ENCODE assay signal across 9 mouse cellular contexts in the genomic region with DNA sequence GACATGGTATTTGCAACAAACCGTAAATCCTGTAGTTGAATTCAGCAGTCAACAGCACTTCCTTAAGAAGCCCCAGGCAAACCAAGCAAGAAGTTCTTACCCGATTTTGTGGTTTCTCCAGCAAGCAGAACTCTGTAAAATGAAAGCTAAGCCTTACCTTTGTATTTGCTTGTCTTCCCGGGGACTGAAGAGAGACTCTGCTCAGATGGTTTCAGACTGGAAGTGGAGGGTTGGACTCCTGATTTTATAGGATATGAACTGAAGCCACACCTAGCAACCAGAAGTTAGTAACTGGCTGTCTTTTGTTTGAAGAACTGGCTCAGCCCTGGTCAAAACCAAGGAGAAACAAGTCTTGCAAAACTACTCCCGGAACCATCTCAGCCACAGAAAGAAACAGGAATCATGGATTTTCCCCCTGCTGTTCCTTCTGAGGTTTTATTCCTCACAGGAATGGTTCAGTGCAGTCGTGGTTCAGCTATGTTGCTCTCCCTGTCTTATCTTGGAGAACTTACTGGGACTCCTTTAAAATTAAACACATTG. TPM values are rescaled to one million over a fixed set of nuclear protein-coding genes. Genes with fewer than 3 reads are reported as not detected.
DNase-seq lines count a peak whose midpoint lies in the region; ATAC-seq and TF ChIP-seq lines count a peak whose summit lies in the region.
"Had no signal": no experiment of that assay in that cellular context is flagged by ENCODE, and none has a peak within 500 bp of the region (broad histone marks: within the 10 kb centered on the region; RNA-seq: fewer than 3 reads in every experiment).

TSS of gene Anxa1 (minus strand) at position 490 of the 540 bp plus-strand sequence.

- no peak within 1 kb of the TSS for H3K4me3 ChIP-seq in hindbrain, postnatal 0 days (ENCODE audit: low read length)
- no peak within 1 kb of the TSS for H3K4me3 ChIP-seq in hindbrain, embryonic 16.5 days (ENCODE audit: low read length)
- peak within 1 kb of the TSS; percentile 30 for H3K4me3 ChIP-seq in embryonic facial prominence, embryonic 14.5 days (ENCODE audit: low read depth, low read length)
- H3K4me3 ChIP-seq in lung, embryonic 15.5 days: peak within 1 kb of the TSS; percentile 31
- H3K4me3 ChIP-seq in forebrain, embryonic 10.5 days: no peak within 1 kb of the TSS
- no peak within 1 kb of the TSS for H3K4me3 ChIP-seq in midbrain, embryonic 11.5 days (ENCODE audit: low read depth, low read length)

- WGBS in hindbrain, postnatal 0 days: 74% methylated on average over 5 of the region's 5 CpGs
- 73% methylated on average over 5 of the region's 5 CpGs for WGBS in hindbrain, embryonic 16.5 days
- WGBS in embryonic facial prominence, embryonic 14.5 days: 35% methylated on average over 5 of the region's 5 CpGs
- 44% methylated on average over 5 of the region's 5 CpGs for WGBS in lung, embryonic 15.5 days
- WGBS in forebrain, embryonic 10.5 days: 69% methylated on average over 5 of the region's 5 CpGs
- 75% methylated on average over 5 of the region's 5 CpGs for WGBS in midbrain, embryonic 11.5 days

- DNase-seq in hindbrain, postnatal 0 days (ENCODE audit: low spot score): no peak
- DNase-seq in embryonic facial prominence, embryonic 14.5 days (ENCODE audit: low spot score): peak; percentile 80
- DNase-seq in heart, postnatal 36 days: peak; percentile 52 to 56
- peak; percentile 45 to 62 for DNase-seq in urinary bladder, postnatal 36 days (ENCODE audit: low spot score in 2 of 2)
- no peak for DNase-seq in forebrain, embryonic 10.5 days (ENCODE audit: extremely low spot score, low spot score)
- DNase-seq in midbrain, embryonic 11.5 days (ENCODE audit: low spot score, missing footprints): no peak

- intact Hi-C loops in heart, postnatal 36 days (cut with DNase I): no loop called here

- no peak for TF ChIP-seq CTCF in hindbrain, postnatal 0 days (IDR thresholded peaks at IDR 0.05; ENCODE audit: low read depth)

- H3K4me1 ChIP-seq in hindbrain, postnatal 0 days (ENCODE audit: insufficient read depth, low read length): no peaks in the 10 kb centered on the region
- H3K4me1 ChIP-seq in hindbrain, embryonic 16.5 days (ENCODE audit: control insufficient read depth, insufficient read depth, low read depth, low read length): no peaks in the 10 kb centered on the region; the same call in 1 of the 2 replicates
- H3K4me1 ChIP-seq in embryonic facial prominence, embryonic 14.5 days (ENCODE audit: control insufficient read depth, insufficient read depth, low read length): peaks cover 8% of the 10 kb centered on the region; the same call in 1 of the 2 replicates
- H3K4me1 ChIP-seq in lung, embryonic 15.5 days: peaks cover 5% of the 10 kb centered on the region; the same call in 1 of the 2 replicates
- no peaks in the 10 kb centered on the region for H3K4me1 ChIP-seq in forebrain, embryonic 10.5 days
- H3K4me1 ChIP-seq in midbrain, embryonic 11.5 days (ENCODE audit: control insufficient read depth, insufficient read depth, low read length): no peaks in the 10 kb centered on the region

- no peak for ATAC-seq in hindbrain, postnatal 0 days
- ATAC-seq in hindbrain, embryonic 16.5 days: no peak
- peak; percentile 64 for ATAC-seq in embryonic facial prominence, embryonic 14.5 days (ENCODE audit: low read depth)
- ATAC-seq in lung, embryonic 15.5 days (ENCODE audit: borderline replicate concordance, extremely low read depth, low FRiP score, low TSS enrichment): no peak
- no peak for ATAC-seq in midbrain, embryonic 11.5 days (ENCODE audit: low FRiP score)

- no peak within 1 kb of the TSS for H3K9ac ChIP-seq in hindbrain, postnatal 0 days (replicated peaks; ENCODE audit: low read length)
- no peak within 1 kb of the TSS for H3K9ac ChIP-seq in hindbrain, embryonic 16.5 days (ENCODE audit: low read depth, low read length)
- H3K9ac ChIP-seq in embryonic facial prominence, embryonic 14.5 days (ENCODE audit: low read depth, low read length): peak within 1 kb of the TSS; percentile 48
- H3K9ac ChIP-seq in lung, embryonic 15.5 days: peak within 1 kb of the TSS; percentile 17; the same call in 1 of the 2 replicates
- H3K9ac ChIP-seq in midbrain, embryonic 11.5 days (ENCODE audit: low read length): no peak within 1 kb of the TSS

- no peaks in the 10 kb centered on the region for H3K27me3 ChIP-seq in hindbrain, postnatal 0 days (ENCODE audit: insufficient read depth, low read length)
- no peaks in the 10 kb centered on the region for H3K27me3 ChIP-seq in hindbrain, embryonic 16.5 days (replicated peaks; ENCODE audit: control insufficient read depth, insufficient read depth, low read length)
- no peaks in the 10 kb centered on the region for H3K27me3 ChIP-seq in embryonic facial prominence, embryonic 14.5 days (replicated peaks; ENCODE audit: control insufficient read depth, insufficient read depth, low read length)
- H3K27me3 ChIP-seq in lung, embryonic 15.5 days: no peaks in the 10 kb centered on the region
- no peaks in the 10 kb centered on the region for H3K27me3 ChIP-seq in forebrain, embryonic 10.5 days (ENCODE audit: poor library complexity, severe bottlenecking)
- no peaks in the 10 kb centered on the region for H3K27me3 ChIP-seq in midbrain, embryonic 11.5 days (ENCODE audit: control insufficient read depth, insufficient read depth, low read length)

- no peaks in the 10 kb centered on the region for H3K36me3 ChIP-seq in hindbrain, postnatal 0 days (ENCODE audit: insufficient read depth, low read length)
- no peaks in the 10 kb centered on the region for H3K36me3 ChIP-seq in hindbrain, embryonic 16.5 days (ENCODE audit: control insufficient read depth, insufficient read depth, low read length)
- no peaks in the 10 kb centered on the region for H3K36me3 ChIP-seq in embryonic facial prominence, embryonic 14.5 days (ENCODE audit: control insufficient read depth, insufficient read depth, low read length)
- H3K36me3 ChIP-seq in lung, embryonic 15.5 days: no peaks in the 10 kb centered on the region
- no peaks in the 10 kb centered on the region for H3K36me3 ChIP-seq in forebrain, embryonic 10.5 days (replicated peaks)
- H3K36me3 ChIP-seq in midbrain, embryonic 11.5 days (ENCODE audit: control insufficient read depth, insufficient read depth, low read length): no peaks in the 10 kb centered on the region
- H3K36me3 ChIP-seq: G1E had no signal

- no peaks in the 10 kb centered on the region for H3K9me3 ChIP-seq in hindbrain, postnatal 0 days (ENCODE audit: low read length)
- H3K9me3 ChIP-seq in hindbrain, embryonic 16.5 days (ENCODE audit: control insufficient read depth, low read length): no peaks in the 10 kb centered on the region
- no peaks in the 10 kb centered on the region for H3K9me3 ChIP-seq in embryonic facial prominence, embryonic 14.5 days (ENCODE audit: control insufficient read depth, low read length)
- H3K9me3 ChIP-seq in lung, embryonic 15.5 days: no peaks in the 10 kb centered on the region
- H3K9me3 ChIP-seq in forebrain, embryonic 10.5 days: no peaks in the 10 kb centered on the region
- no peaks in the 10 kb centered on the region for H3K9me3 ChIP-seq in midbrain, embryonic 11.5 days (ENCODE audit: control insufficient read depth, low read length)
- H3K9me3 ChIP-seq: G1E had no signal

- no peak within 1 kb of the TSS for H3K4me2 ChIP-seq in hindbrain, postnatal 0 days (ENCODE audit: low read depth, low read length)
- H3K4me2 ChIP-seq in hindbrain, embryonic 16.5 days (ENCODE audit: low read length): no peak within 1 kb of the TSS
- H3K4me2 ChIP-seq in embryonic facial prominence, embryonic 14.5 days (ENCODE audit: low read depth, low read length): peak within 1 kb of the TSS; percentile 46
- peak within 1 kb of the TSS; percentile 31 for H3K4me2 ChIP-seq in lung, embryonic 15.5 days
- H3K4me2 ChIP-seq in midbrain, embryonic 11.5 days: no peak within 1 kb of the TSS

- no peak within 1 kb of the TSS for H3K27ac ChIP-seq in hindbrain, postnatal 0 days
- H3K27ac ChIP-seq in hindbrain, embryonic 16.5 days (ENCODE audit: low read depth, low read length): no peak within 1 kb of the TSS
- H3K27ac ChIP-seq in embryonic facial prominence, embryonic 14.5 days (replicated peaks; ENCODE audit: low read depth, low read length): peak within 1 kb of the TSS; percentile 83
- peak within 1 kb of the TSS; percentile 57 for H3K27ac ChIP-seq in lung, embryonic 15.5 days
- no peak within 1 kb of the TSS for H3K27ac ChIP-seq in forebrain, embryonic 10.5 days
- no peak within 1 kb of the TSS for H3K27ac ChIP-seq in midbrain, embryonic 11.5 days (ENCODE audit: low read depth, low read length)

RNA-seq across cellular contexts. Expression of gene Anxa1, which starts in this region (rescaled TPM):
- total RNA-seq in hindbrain, postnatal 0 days (2014; rRNA removed): 4.8 and 10.8 TPM in 2 replicates
- polyA plus RNA-seq in hindbrain, postnatal 0 days (2015; fragmentation: Nextera tagmentation; extraction: Ambion mirVana): 14.6 and 18.6 TPM in 2 replicates
- 9.7 and 16.0 TPM in 2 replicates for polyA plus RNA-seq in hindbrain, embryonic 16.5 days (2015; fragmentation: Nextera tagmentation; extraction: Ambion mirVana)
- 248 and 345 TPM in 2 replicates for polyA plus RNA-seq in embryonic facial prominence, embryonic 14.5 days (2014; fragmentation: Nextera tagmentation; extraction: Ambion mirVana)
- total RNA-seq in heart, postnatal 36 days (2021): 10 to 100 TPM; 24.8 to 26.2 TPM
- 182 and 191 TPM in 2 replicates for polyA plus RNA-seq in lung, embryonic 15.5 days (2015; fragmentation: Nextera tagmentation; extraction: Ambion mirVana)
- 0.88 and 1.3 TPM in 2 replicates for polyA plus RNA-seq in forebrain, embryonic 10.5 days (2016; fragmentation: Nextera tagmentation; extraction: Ambion mirVana)
- polyA plus RNA-seq in midbrain, embryonic 11.5 days (2014; fragmentation: Nextera tagmentation; extraction: Ambion mirVana): 2.6 and 3.7 TPM in 2 replicates
- polyA plus RNA-seq: G1E had no signal

Comparison
In these comparisons a context has a peak if more than half of its experiments do, and no peak if none do; other contexts are left out.
1. DNase-seq: peak in embryonic facial prominence, embryonic 14.5 days (single experiment), heart, postnatal 36 days (2 of 2) and urinary bladder, postnatal 36 days (2 of 2); none in hindbrain, postnatal 0 days (single experiment), forebrain, embryonic 10.5 days (single experiment) and midbrain, embryonic 11.5 days (single experiment).
2. H3K27ac ChIP-seq: peak in embryonic facial prominence, embryonic 14.5 days (single experiment) and lung, embryonic 15.5 days (single experiment); none in hindbrain, postnatal 0 days (single experiment), hindbrain, embryonic 16.5 days (single experiment), forebrain, embryonic 10.5 days (single experiment) and midbrain, embryonic 11.5 days (single experiment).
3. H3K4me2 ChIP-seq: peak in embryonic facial prominence, embryonic 14.5 days (single experiment) and lung, embryonic 15.5 days (single experiment); none in hindbrain, postnatal 0 days (single experiment), hindbrain, embryonic 16.5 days (single experiment) and midbrain, embryonic 11.5 days (single experiment).
4. H3K4me3 ChIP-seq: peak in embryonic facial prominence, embryonic 14.5 days (single experiment) and lung, embryonic 15.5 days (single experiment); none in hindbrain, postnatal 0 days (single experiment), hindbrain, embryonic 16.5 days (single experiment), forebrain, embryonic 10.5 days (single experiment) and midbrain, embryonic 11.5 days (single experiment).
5. H3K9ac ChIP-seq: peak in embryonic facial prominence, embryonic 14.5 days (single experiment) and lung, embryonic 15.5 days (single experiment); none in hindbrain, postnatal 0 days (single experiment), hindbrain, embryonic 16.5 days (single experiment) and midbrain, embryonic 11.5 days (single experiment).